Mouse (Mus musculus) midbrain, embryonic 11.5 days (tissue): ENCODE data around the gene Pbx2. TPM values are rescaled to one million over a fixed set of nuclear protein-coding genes. Genes with fewer than 3 reads are reported as not detected.

Experiments used
- ATAC-seq: fragments of 200-750 bp; cut with Nextera tagmentation; 2 replicates; pipeline ENCODE4 v1.8.0; 2017; ENCODE audit warnings: moderate TSS enrichment, moderate library complexity; ENCODE audit not compliant: low FRiP score
- DNase-seq: peaks from one replicate; pipeline ENCODE4 v3.0.0; 2015; ENCODE audit warnings: low spot score; ENCODE audit errors: missing footprints
- H3K27ac ChIP-seq: fragments of 300-500 bp; sonication (generic); 2 replicates; pipeline ENCODE4 v1.5.1; 2014; ENCODE audit warnings: low read depth, low read length
- H3K27me3 ChIP-seq: fragments of 300-500 bp; sonication (generic); 2 replicates; pipeline ENCODE4 v1.6.1; 2014; ENCODE audit warnings: mild to moderate bottlenecking, low read length, moderate library complexity, mixed read lengths; ENCODE audit not compliant: control insufficient read depth, insufficient read depth
- H3K36me3 ChIP-seq: fragments of 300-500 bp; sonication (generic); 2 replicates; pipeline ENCODE4 v1.6.1; 2014; ENCODE audit warnings: mild to moderate bottlenecking, low read length, moderate library complexity, mixed read lengths; ENCODE audit not compliant: control insufficient read depth, insufficient read depth
- H3K4me1 ChIP-seq: fragments of 300-500 bp; sonication (generic); 2 replicates; pipeline ENCODE4 v1.6.1; 2014; ENCODE audit warnings: low read length; ENCODE audit not compliant: control insufficient read depth, insufficient read depth
- H3K4me2 ChIP-seq: fragments of 300-500 bp; sonication (generic); 2 replicates; pipeline ENCODE4 v1.6.1; 2014; ENCODE audit warnings: mild to moderate bottlenecking, moderate library complexity
- H3K4me3 ChIP-seq: fragments of 300-500 bp; sonication (generic); 2 replicates; pipeline ENCODE4 v1.5.1; 2014; ENCODE audit warnings: low read depth, low read length
- H3K9ac ChIP-seq: fragments of 300-500 bp; sonication (generic); 2 replicates; pipeline ENCODE4 v1.6.1; 2014; ENCODE audit warnings: low read length
- H3K9me3 ChIP-seq: fragments of 300-500 bp; sonication (generic); 2 replicates; pipeline ENCODE4 v1.6.1; 2016; ENCODE audit warnings: low read length; ENCODE audit not compliant: control insufficient read depth
- WGBS: fragments of 180-500 bp; shearing (Covaris S2); extraction: QIAGEN DNeasy Blood & Tissue Kit; methylation state at CpG from one replicate; pipeline ENCODE4 v1.1.7; 2014; 5-methylcytosine and 5-hydroxymethylcytosine counted together
- polyA plus RNA-seq: library from polyadenylated mRNA; unstranded; fragments of >200 nt; fragmentation: Nextera tagmentation; extraction: Ambion mirVana; gene quantifications from 2 replicates; pipeline ENCODE4 v1.2.1, GENCODE M21; 2014

Gene Pbx2
- polyA plus RNA-seq, 1 experiment from 2014 or later, result 20.1 TPM

DNA sequence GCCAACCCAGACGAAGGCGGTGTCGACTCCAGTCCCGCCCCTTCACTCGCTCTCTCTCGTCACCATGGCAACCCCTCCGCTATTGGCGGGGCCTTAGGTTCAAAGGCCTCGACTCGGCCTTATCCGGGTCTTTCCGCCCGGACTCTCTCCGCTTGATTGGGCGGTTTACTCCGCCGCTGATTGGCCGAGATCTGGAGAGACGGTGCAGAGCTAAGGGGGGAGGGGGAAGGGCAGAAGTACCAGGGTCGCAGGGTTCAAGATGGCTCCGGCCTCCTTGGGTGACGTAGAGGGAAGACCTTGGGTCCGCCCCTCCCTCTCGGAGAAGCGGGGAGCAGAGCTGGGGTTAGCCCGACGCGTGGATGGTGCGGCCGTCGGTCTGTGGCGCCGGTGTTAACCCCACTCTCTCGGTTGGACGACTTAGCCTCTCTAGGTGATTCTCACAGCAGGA lies 13.0 kb downstream of the Pbx2 start, which contains the start of gene Agpat1:
Agpat1 (plus strand) TSS at position 202 of the 448 bp plus-strand sequence.
- no peaks in the 10 kb centered on the region for H3K27me3 ChIP-seq
- H3K9ac ChIP-seq, result peak within 1 kb of the TSS; percentile 96
- peak; percentile 89 for ATAC-seq
- peak within 1 kb of the TSS; percentile 88 for H3K27ac ChIP-seq
- H3K36me3 ChIP-seq, result peaks cover 7% of the 10 kb centered on the region
- peak within 1 kb of the TSS; percentile 99 for H3K4me3 ChIP-seq
- peaks cover 26% of the 10 kb centered on the region for H3K4me1 ChIP-seq
- DNase-seq, result peak; percentile 100
- H3K4me2 ChIP-seq, result peak within 1 kb of the TSS; percentile 97
- under 1% methylated on average over 33 of the region's 35 CpGs for WGBS
- no peaks in the 10 kb centered on the region for H3K9me3 ChIP-seq

GRCm38 (mm10) chr17:34604511-34605237 lies 13.6 kb downstream of the Pbx2 start:
- Histone ChIP-seq H3K4me3 (peak overlapping the region; percentile 99), H3K4me2 (peak overlapping the region; percentile 97), H3K9me3 (no peaks in the 10 kb centered on the region), H3K9ac (peak overlapping the region; percentile 96), H3K27me3 (no peaks in the 10 kb centered on the region), H3K4me1 (peaks cover 26% of the 10 kb centered on the region), H3K36me3 (peaks cover 7% of the 10 kb centered on the region), H3K27ac (peak overlapping the region; percentile 88)
- DNase-seq, result no peak
- 17% methylated on average over 24 of the region's 24 CpGs for WGBS
- no peak for ATAC-seq

DNA sequence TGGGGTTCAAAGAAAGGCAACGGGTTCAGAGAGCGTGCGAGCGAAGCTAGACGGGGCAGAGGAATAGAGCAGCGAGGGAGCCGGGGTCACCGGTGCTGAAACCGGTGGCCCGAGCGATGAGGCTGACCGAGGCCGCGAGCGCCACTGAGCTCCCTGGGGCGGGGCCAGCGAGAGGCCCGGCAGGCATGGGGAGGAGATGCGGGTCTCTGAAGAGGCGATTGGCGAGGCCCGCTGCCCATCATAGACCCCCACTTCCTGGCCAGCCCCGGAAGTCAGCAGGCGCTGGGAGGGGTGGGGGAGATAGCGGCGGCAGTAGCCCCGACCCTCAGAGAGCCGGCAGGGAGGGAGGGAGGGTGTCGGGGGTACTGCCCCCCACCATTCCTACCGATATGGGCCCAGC lies 14.5 kb downstream of the Pbx2 start:
- peak; percentile 51 for ATAC-seq
- H3K4me2 ChIP-seq, result peak overlapping the region; percentile 97
- peak overlapping the region; percentile 99 for H3K4me3 ChIP-seq
- H3K27me3 ChIP-seq, result no peaks in the 10 kb centered on the region
- no peaks in the 10 kb centered on the region for H3K9me3 ChIP-seq
- H3K4me1 ChIP-seq, result peaks cover 26% of the 10 kb centered on the region
- WGBS, result under 1% methylated on average over 29 of the region's 30 CpGs
- peak overlapping the region; percentile 88 for H3K27ac ChIP-seq
- H3K36me3 ChIP-seq, result peaks cover 3% of the 10 kb centered on the region
- H3K9ac ChIP-seq, result peak overlapping the region; percentile 96
- peak; percentile 99 for DNase-seq

GRCm38 (mm10) chr17:34606186-34607039 lies 15.3 kb downstream of the Pbx2 start:
- Histone ChIP-seq H3K36me3 (peaks cover 5% of the 10 kb centered on the region; the same call in 1 of the 2 replicates), H3K9ac (peak overlapping the region; percentile 96), H3K4me1 (peaks cover 26% of the 10 kb centered on the region), H3K27me3 (no peaks in the 10 kb centered on the region), H3K9me3 (no peaks in the 10 kb centered on the region), H3K27ac (peak overlapping the region; percentile 88), H3K4me2 (peak overlapping the region; percentile 97), H3K4me3 (peak overlapping the region; percentile 99)
- 19% methylated on average over 30 of the region's 32 CpGs for WGBS
- ATAC-seq (no peak), DNase-seq (no peak)

GRCm38 (mm10) chr17:34607997-34608396 lies 16.9 kb downstream of the Pbx2 start:
- H3K4me2 ChIP-seq, result no peak overlapping the region
- H3K4me3 ChIP-seq, result no peak overlapping the region
- H3K36me3 ChIP-seq, result peaks cover 17% of the 10 kb centered on the region
- H3K27me3 ChIP-seq, result no peaks in the 10 kb centered on the region
- no peaks in the 10 kb centered on the region for H3K9me3 ChIP-seq
- H3K27ac ChIP-seq, result no peak overlapping the region
- ATAC-seq (no peak), DNase-seq (no peak)
- H3K4me1 ChIP-seq, result peaks cover 18% of the 10 kb centered on the region
- no peak overlapping the region for H3K9ac ChIP-seq
- 92% methylated on average over 7 of the region's 7 CpGs for WGBS

DNA sequence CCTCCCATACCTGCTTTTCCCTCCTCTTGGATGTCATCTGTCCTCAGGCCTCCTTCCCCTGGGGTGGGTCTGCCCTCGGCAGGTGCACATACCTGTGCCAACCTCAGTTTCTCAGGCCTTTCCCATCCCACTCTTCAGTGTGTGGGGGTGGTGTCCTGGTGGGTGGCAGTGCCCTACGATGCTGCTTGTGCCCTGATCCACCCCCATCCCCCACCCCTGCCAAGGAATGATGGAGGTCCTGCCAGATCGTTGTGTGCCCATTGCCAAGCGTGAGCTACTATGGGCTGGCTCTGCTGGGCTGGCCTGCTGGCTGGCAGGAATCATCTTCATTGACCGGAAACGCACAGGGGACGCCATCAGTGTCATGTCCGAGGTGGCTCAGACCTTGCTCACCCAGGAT lies 20.0 kb downstream of the Pbx2 start:
- Histone ChIP-seq H3K4me2 (no peak overlapping the region), H3K27ac (no peak overlapping the region), H3K27me3 (no peaks in the 10 kb centered on the region), H3K36me3 (peaks cover 19% of the 10 kb centered on the region), H3K4me3 (no peak overlapping the region), H3K9ac (no peak overlapping the region), H3K4me1 (peaks cover 9% of the 10 kb centered on the region), H3K9me3 (no peaks in the 10 kb centered on the region)
- 93% methylated on average over 8 of the region's 8 CpGs for WGBS
- ATAC-seq (no peak), DNase-seq (no peak)

DNA sequence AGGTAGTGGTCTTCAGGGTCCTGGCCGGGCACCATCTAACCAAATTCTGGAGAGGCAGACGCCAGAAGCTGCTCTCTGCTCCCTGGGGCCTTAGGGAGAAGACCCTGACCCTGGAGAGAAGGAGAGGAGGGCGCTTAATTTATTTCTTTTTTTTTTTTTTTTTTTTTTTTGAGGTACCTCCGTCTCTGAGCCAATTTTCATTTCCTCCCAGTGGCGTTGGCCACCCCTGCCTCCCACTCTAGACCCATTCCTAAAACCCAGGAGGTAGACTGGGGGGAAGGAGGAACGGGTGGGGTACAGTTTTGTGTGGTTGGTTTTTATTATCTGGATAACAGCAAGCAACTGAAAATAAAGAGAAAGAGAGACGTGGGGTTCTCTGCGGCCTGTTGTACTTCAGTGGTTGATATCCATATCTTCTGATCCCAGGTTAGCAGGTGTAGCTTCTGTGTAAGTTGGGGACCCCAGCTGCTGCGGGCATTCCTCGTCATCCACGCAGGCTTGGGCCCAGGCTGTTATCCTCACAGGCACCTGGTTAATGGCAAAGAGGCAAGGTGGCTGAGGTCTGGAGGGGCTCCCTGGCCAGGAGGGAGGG lies 22.1 kb downstream of the Pbx2 start:
- ATAC-seq, result no peak
- H3K36me3 ChIP-seq, result peaks cover 19% of the 10 kb centered on the region
- WGBS, result 93% methylated on average over 11 of the region's 11 CpGs

DNA sequence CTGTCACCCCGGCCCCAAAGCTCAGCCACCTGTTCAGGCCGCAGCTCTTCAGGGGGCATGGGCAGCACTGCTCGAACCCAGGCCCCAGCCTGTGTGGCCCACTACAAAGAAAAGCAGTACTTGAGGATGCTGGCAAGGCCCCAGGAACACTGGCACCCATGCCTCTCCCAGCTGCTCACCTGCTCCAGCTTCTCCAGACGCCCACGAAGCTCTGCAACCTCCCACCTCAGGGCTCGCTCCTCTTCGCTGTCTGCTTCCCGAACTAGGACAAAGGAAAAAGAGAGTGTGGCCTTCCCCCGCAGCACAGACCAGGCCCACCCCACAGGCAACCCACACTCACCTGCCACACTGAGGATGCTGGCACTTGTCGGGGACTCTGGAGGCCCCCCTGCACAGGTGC lies 22.8 kb downstream of the Pbx2 start:
- H3K9ac ChIP-seq, result no peak overlapping the region

More for the DNA sequence above, 22.1 kb downstream of the Pbx2 start:
- no peak for DNase-seq
- no peak overlapping the region for H3K4me2 ChIP-seq
- no peak overlapping the region for H3K4me3 ChIP-seq
- no peaks in the 10 kb centered on the region for H3K27me3 ChIP-seq
- no peaks in the 10 kb centered on the region for H3K9me3 ChIP-seq
- H3K9ac ChIP-seq, result no peak overlapping the region
- no peak overlapping the region for H3K27ac ChIP-seq
- no peaks in the 10 kb centered on the region for H3K4me1 ChIP-seq

More for the DNA sequence above, 22.8 kb downstream of the Pbx2 start:
- Histone ChIP-seq H3K4me2 (no peak overlapping the region), H3K9me3 (no peaks in the 10 kb centered on the region), H3K4me1 (no peaks in the 10 kb centered on the region), H3K27ac (no peak overlapping the region), H3K27me3 (no peaks in the 10 kb centered on the region), H3K4me3 (no peak overlapping the region), H3K36me3 (peaks cover 19% of the 10 kb centered on the region)
- DNase-seq (no peak), ATAC-seq (no peak)
- 92% methylated on average over 10 of the region's 10 CpGs for WGBS
